Mouse (Mus musculus) myocyte (in vitro differentiated cells): ENCODE results near the gene Myo15b. TPM values are rescaled to one million over a fixed set of nuclear protein-coding genes. Genes with fewer than 3 reads are reported as not detected.
A peak's percentile ranks its signal among the peaks of the same experiment; 100 is the strongest.

Experiments
- H3K27me3 ChIP-seq: one replicate; pipeline ENCODE4 v1.6.1; 2011; ENCODE audit not compliant: control insufficient read depth, insufficient read depth, insufficient read length
- H3K36me3 ChIP-seq: one replicate; pipeline ENCODE4 v1.6.1; 2011; ENCODE audit not compliant: control insufficient read depth, insufficient read depth
- H3K4me2 ChIP-seq: one replicate; pipeline ENCODE4 v1.6.1; 2011; ENCODE audit warnings: low read depth, control low read depth
- H3K4me3 ChIP-seq: one replicate; pipeline ENCODE4 v1.5.1; 2011; ENCODE audit warnings: mild to moderate bottlenecking, control low read depth, moderate library complexity
- H3K79me2 ChIP-seq: one replicate; pipeline ENCODE4 v1.6.1; 2011; ENCODE audit not compliant: control insufficient read depth, insufficient read depth
- H3ac ChIP-seq: one replicate; pipeline ENCODE4 v1.6.1; 2011; ENCODE audit not compliant: control insufficient read depth, insufficient read length
- CEBPB ChIP-seq: IDR thresholded peaks from 2 replicates; pipeline ENCODE4 v1.6.1; 2011; ENCODE audit warnings: mild to moderate bottlenecking, moderate library complexity; ENCODE audit not compliant: poor library complexity, insufficient read depth, severe bottlenecking
- E2F4 ChIP-seq: IDR thresholded peaks from one replicate; pipeline ENCODE4 v1.6.1; 2011; ENCODE audit warnings: mild to moderate bottlenecking, control low read depth, moderate library complexity; ENCODE audit not compliant: insufficient read depth
- MAX ChIP-seq: IDR thresholded peaks from one replicate; pipeline ENCODE4 v1.6.1; 2011; ENCODE audit warnings: low read depth, mild to moderate bottlenecking, control low read depth
- MYOD1 ChIP-seq, 3 experiments: IDR thresholded peaks; one replicate each; pipeline ENCODE4 v1.6.1; 2011; ENCODE audit warnings: control low read depth in 2 of 3, low read depth in 2 of 3, mild to moderate bottlenecking in 2 of 3, moderate library complexity in 1 of 3; ENCODE audit not compliant: insufficient read length in 2 of 3, control insufficient read depth in 1 of 3
- MYOG ChIP-seq, 3 experiments: IDR thresholded peaks; one replicate each; pipeline ENCODE4 v1.6.1; 2011; ENCODE audit warnings: control low read depth in 2 of 3, low read depth in 2 of 3, mild to moderate bottlenecking in 2 of 3; ENCODE audit not compliant: insufficient read length in 2 of 3, control insufficient read depth in 1 of 3, insufficient read depth in 1 of 3
- POLR2A ChIP-seq: IDR thresholded peaks from one replicate; pipeline ENCODE4 v1.6.1; 2011; ENCODE audit warnings: low read depth, mild to moderate bottlenecking, control low read depth, moderate library complexity; ENCODE audit not compliant: insufficient read length
- POLR2AphosphoS2 ChIP-seq: IDR thresholded peaks from one replicate; pipeline ENCODE4 v1.6.1; 2011; ENCODE audit warnings: low read depth, control low read depth; ENCODE audit not compliant: insufficient read length
- REST ChIP-seq: IDR thresholded peaks from one replicate; pipeline ENCODE4 v1.6.1; 2011; ENCODE audit warnings: mild to moderate bottlenecking, control low read depth, moderate library complexity; ENCODE audit not compliant: insufficient read depth, insufficient read length
- SRF ChIP-seq: IDR thresholded peaks from one replicate; pipeline ENCODE4 v1.6.1; 2011; ENCODE audit warnings: low read depth; ENCODE audit not compliant: control insufficient read depth, insufficient read length
- TCF12 ChIP-seq: IDR thresholded peaks from one replicate; pipeline ENCODE4 v1.6.1; 2011; ENCODE audit warnings: mild to moderate bottlenecking, control low read depth; ENCODE audit not compliant: poor library complexity, insufficient read depth, severe bottlenecking
- TCF3 ChIP-seq: IDR thresholded peaks from one replicate; pipeline ENCODE4 v1.6.1; 2011; ENCODE audit warnings: low read depth, control low read depth; ENCODE audit not compliant: insufficient read length
- USF1 ChIP-seq: IDR thresholded peaks from one replicate; pipeline ENCODE4 v1.6.1; 2011; ENCODE audit warnings: low read depth, mild to moderate bottlenecking, control low read depth, moderate library complexity
- polyA plus RNA-seq: library from polyadenylated mRNA; unstranded; fragments of >200 nt; fragmentation: generic; extraction: Trizol; gene quantifications from one replicate; pipeline ENCODE4 v1.2.1, GENCODE M21; 2012; ENCODE audit warnings: missing spikeins

Myo15b gene
- polyA plus RNA-seq, 1 experiment = 0.23 TPM

DNA sequence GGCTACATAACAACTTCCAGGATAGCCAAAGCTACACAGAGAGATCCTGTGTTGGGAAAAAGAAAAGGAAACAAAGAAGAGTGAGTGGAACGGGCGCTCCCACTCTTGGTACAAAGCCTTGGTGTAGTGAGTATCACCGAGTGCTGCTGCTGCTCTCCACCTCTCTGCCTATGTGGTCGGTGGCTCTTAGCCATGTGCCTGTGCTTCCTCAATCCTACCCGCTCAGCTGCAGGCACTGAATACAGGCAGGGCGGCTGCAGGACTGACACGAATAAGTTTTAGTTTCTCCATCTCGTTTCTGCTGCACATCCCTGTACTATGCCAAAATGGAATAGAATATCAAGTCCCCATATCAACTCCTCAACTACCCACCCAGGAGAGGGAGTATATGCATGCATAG lies 70.8 kb downstream of the Myo15b start:
- Histone ChIP-seq H3K36me3 (peaks cover 13% of the 10 kb centered on the region), H3K4me2 (no peak overlapping the region), H3K79me2 (peaks cover 16% of the 10 kb centered on the region), H3K4me3 (no peak overlapping the region), H3ac (no peak overlapping the region), H3K27me3 (no peaks in the 10 kb centered on the region)
- TF ChIP-seq POLR2AphosphoS2 = no peak
- no peak for TF ChIP-seq MAX
- TF ChIP-seq MYOD1 (IDR thresholded peaks at IDR 0.05; ENCODE audit: control insufficient read depth in 1 of 3, insufficient read length in 2 of 3, low read depth in 2 of 3) = no peak
- TF ChIP-seq TCF3 = no peak
- no peak for TF ChIP-seq SRF

DNA sequence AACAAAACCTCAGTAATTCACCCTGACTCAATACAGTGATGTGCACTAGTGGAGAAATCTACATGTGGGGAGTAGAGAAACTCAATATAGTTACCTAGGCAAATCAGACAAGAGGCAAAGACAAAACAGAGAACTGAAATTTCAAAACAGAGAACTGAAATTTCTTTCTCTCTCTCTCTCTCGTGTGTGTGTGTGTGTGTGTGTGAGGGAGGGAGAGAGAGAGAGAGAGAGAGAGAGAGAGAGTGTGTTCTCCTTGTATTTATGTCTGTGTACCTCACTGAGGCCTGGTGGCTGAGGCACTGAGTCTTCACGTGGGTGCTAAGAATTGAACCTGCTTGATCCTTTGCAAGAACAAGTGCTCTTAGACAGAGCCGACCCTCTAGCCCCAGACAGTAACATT lies 71.6 kb downstream of the Myo15b start:
- Histone ChIP-seq H3K27me3 (no peaks in the 10 kb centered on the region), H3K36me3 (peaks cover 13% of the 10 kb centered on the region), H3K4me2 (no peak overlapping the region), H3K4me3 (no peak overlapping the region), H3K79me2 (peaks cover 24% of the 10 kb centered on the region), H3ac (no peak overlapping the region)
- TF ChIP-seq MYOG (IDR thresholded peaks at IDR 0.05; ENCODE audit: control insufficient read depth in 1 of 3, insufficient read depth in 1 of 3, insufficient read length in 2 of 3, low read depth in 2 of 3) (no peak), REST (no peak), E2F4 (no peak), USF1 (no peak), SRF (no peak)

DNA sequence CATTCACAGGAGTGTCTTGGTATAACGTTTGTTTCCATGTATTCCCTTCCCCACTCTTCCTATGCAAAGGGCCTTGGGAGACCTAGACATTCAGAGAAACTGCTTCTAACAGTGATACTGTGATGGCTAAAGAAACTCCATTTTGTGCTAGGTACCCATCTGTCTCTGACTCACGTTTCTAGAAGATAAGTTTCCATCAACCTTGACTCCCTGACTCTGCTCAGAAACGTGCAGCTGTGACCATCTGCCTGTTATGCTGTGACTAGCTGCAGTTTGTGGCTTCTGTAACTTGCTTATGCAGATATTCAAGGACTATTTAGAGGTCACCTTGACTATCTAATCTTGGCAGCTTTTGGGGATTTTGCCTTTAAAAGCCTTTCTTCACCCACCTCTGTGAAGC lies 73.0 kb downstream of the Myo15b start:
- H3K79me2 ChIP-seq = peaks cover 38% of the 10 kb centered on the region
- H3K4me2 ChIP-seq = no peak overlapping the region
- no peak for TF ChIP-seq USF1
- TF ChIP-seq MYOG (IDR thresholded peaks at IDR 0.05; ENCODE audit: control insufficient read depth in 1 of 3, insufficient read depth in 1 of 3, insufficient read length in 2 of 3, low read depth in 2 of 3) = no peak
- no peak for TF ChIP-seq TCF3
- no peak for TF ChIP-seq E2F4
- TF ChIP-seq MYOD1 (IDR thresholded peaks at IDR 0.05; ENCODE audit: control insufficient read depth in 1 of 3, insufficient read length in 2 of 3, low read depth in 2 of 3) = no peak
- H3K36me3 ChIP-seq = peaks cover 14% of the 10 kb centered on the region
- no peak overlapping the region for H3K4me3 ChIP-seq
- no peaks in the 10 kb centered on the region for H3K27me3 ChIP-seq
- H3ac ChIP-seq = no peak overlapping the region

DNA sequence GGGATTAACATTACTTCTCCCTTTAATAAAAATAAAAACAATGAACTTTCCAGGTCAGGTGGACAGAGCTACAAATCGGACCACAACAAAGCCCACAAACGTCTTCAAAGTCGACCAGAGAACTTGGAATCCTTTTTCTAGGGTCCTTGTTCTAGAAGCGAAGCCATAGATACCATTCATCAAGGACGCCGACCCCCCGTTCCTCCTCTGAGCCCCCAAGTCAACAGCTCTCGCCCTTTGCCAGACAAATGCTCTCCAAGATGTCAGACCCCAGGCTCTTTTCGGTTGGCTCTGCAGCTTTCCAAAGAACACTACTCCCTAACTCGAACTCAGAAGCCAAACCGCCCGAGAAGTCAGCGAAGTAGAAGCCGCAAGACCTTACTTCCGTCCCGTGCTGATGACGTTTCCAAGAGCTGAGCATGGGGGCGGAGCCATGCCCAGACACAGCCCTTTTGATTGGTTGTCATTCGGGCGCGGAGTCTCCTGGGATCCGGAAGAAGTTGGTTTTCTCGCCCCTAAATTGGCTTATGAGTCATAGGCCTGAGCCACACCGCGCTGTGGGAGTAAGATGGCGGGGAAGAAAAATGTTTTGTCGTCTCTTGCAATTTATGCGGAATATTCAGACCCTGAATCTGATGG lies 75.0 kb downstream of the Myo15b start, which contains the start of the genes Sap30bp and Recql5:
Gene Sap30bp (plus strand): TSS at position 175 of the 639 bp plus-strand sequence.
Gene Recql5 (minus strand): TSS at position 370 of the 639 bp plus-strand sequence.
- TF ChIP-seq MYOG (IDR thresholded peaks at IDR 0.05; ENCODE audit: control insufficient read depth in 1 of 3, insufficient read depth in 1 of 3, insufficient read length in 2 of 3, low read depth in 2 of 3) (no peak), SRF (peak; percentile 93), USF1 (no peak), TCF3 (no peak), CEBPB (no peak), REST (no peak), TCF12 (no peak), E2F4 (no peak), MAX (peak; percentile 5), POLR2A (peak; percentile 16), MYOD1 (IDR thresholded peaks at IDR 0.05; ENCODE audit: control insufficient read depth in 1 of 3, insufficient read length in 2 of 3, low read depth in 2 of 3) (no peak), POLR2AphosphoS2 (peak; percentile 18)
- peak within 1 kb of the TSS; percentile 8 for H3ac ChIP-seq
- H3K36me3 ChIP-seq = peaks cover 22% of the 10 kb centered on the region
- H3K4me2 ChIP-seq = peak within 1 kb of the TSS; percentile 88
- H3K4me3 ChIP-seq = peak within 1 kb of the TSS; percentile 79
- peaks cover 48% of the 10 kb centered on the region for H3K79me2 ChIP-seq
- H3K27me3 ChIP-seq = no peaks in the 10 kb centered on the region

DNA sequence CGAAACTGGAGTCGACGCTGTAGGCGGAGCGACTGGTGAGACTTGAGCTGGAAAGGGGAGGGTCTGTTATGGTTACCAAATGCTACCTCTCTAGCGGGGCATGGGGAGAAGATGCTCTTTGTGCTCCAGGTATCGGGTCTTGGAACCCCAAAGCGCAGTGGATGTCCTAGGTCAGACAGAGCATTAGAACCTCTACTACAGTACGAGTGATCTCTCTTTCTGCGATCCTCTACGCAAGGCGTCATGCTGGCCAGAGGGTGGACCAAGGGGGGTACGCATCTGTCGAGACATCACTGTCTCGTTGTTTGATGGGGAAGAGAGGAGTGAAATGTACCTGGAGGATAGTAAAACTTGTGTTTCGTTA lies 75.5 kb downstream of the Myo15b start:
- TF ChIP-seq MAX (no peak), REST (no peak), POLR2AphosphoS2 (no peak), USF1 (no peak), POLR2A (no peak), TCF3 (no peak), E2F4 (no peak), SRF (no peak), CEBPB (no peak), MYOD1 (IDR thresholded peaks at IDR 0.05; ENCODE audit: control insufficient read depth in 1 of 3, insufficient read length in 2 of 3, low read depth in 2 of 3) (no peak), TCF12 (no peak), MYOG (IDR thresholded peaks at IDR 0.05; ENCODE audit: control insufficient read depth in 1 of 3, insufficient read depth in 1 of 3, insufficient read length in 2 of 3, low read depth in 2 of 3) (no peak)
- peak overlapping the region; percentile 85 for H3K4me2 ChIP-seq
- peak overlapping the region; percentile 79 for H3K4me3 ChIP-seq
- peaks cover 48% of the 10 kb centered on the region for H3K79me2 ChIP-seq
- peak overlapping the region; percentile 8 for H3ac ChIP-seq
- peaks cover 23% of the 10 kb centered on the region for H3K36me3 ChIP-seq
- H3K27me3 ChIP-seq = no peaks in the 10 kb centered on the region
